Comparison of ENCODE assay signal across 21 mouse cellular contexts in genomic region chr5:115551386-115551785, GRCm38 (mm10). TPM values are rescaled to one million over a fixed set of nuclear protein-coding genes. Genes with fewer than 3 reads are reported as not detected.
DNase-seq lines count a peak whose midpoint lies in the region; ATAC-seq lines count a peak whose summit lies in the region.
"Had no signal": no experiment of that assay in that cellular context is flagged by ENCODE, and none has a peak within 500 bp of the region (broad histone marks: within the 10 kb centered on the region; RNA-seq: fewer than 3 reads in every experiment).

No protein-coding gene starts in this region.

- H3K27ac ChIP-seq in forebrain, embryonic 10.5 days, result 0 out of 2 replicates have a peak overlapping the region, but pooled peaks have one; percentile 15
- H3K27ac ChIP-seq in forebrain, embryonic 14.5 days (ENCODE audit: low read depth, low read length), result no peak overlapping the region
- no peak overlapping the region for H3K27ac ChIP-seq in heart, embryonic 11.5 days (ENCODE audit: low read depth, low read length)
- H3K27ac ChIP-seq in hindbrain, embryonic 11.5 days (ENCODE audit: low read depth, low read length), result no peak overlapping the region
- no peak overlapping the region for H3K27ac ChIP-seq in hindbrain, embryonic 16.5 days (ENCODE audit: low read depth, low read length)
- H3K27ac ChIP-seq: forebrain, embryonic 15.5 days; heart, embryonic 15.5 days; hindbrain, embryonic 14.5 days; intestine, embryonic 15.5 days; kidney, embryonic 15.5 days had no signal

- 80% methylated on average over 12 of the region's 12 CpGs for WGBS in forebrain, embryonic 10.5 days
- WGBS in forebrain, embryonic 14.5 days, result 74% methylated on average over 12 of the region's 12 CpGs
- WGBS in heart, embryonic 11.5 days (ENCODE audit: insufficient replicate concordance), result 62% methylated on average over 12 of the region's 12 CpGs
- 73% methylated on average over 12 of the region's 12 CpGs for WGBS in hindbrain, embryonic 11.5 days
- WGBS in hindbrain, embryonic 16.5 days, result 74% methylated on average over 12 of the region's 12 CpGs

- intact Hi-C loops in heart, postnatal 25 days (cut with DNase I), result no loop called here

- no peaks in the 10 kb centered on the region for H3K27me3 ChIP-seq in forebrain, embryonic 10.5 days (ENCODE audit: poor library complexity, severe bottlenecking)
- H3K27me3 ChIP-seq in forebrain, embryonic 14.5 days (replicated peaks; ENCODE audit: control insufficient read depth, insufficient read depth, low read length), result no peaks in the 10 kb centered on the region
- H3K27me3 ChIP-seq in heart, embryonic 11.5 days (ENCODE audit: control insufficient read depth, insufficient read depth, low read length), result no peaks in the 10 kb centered on the region
- no peaks in the 10 kb centered on the region for H3K27me3 ChIP-seq in hindbrain, embryonic 11.5 days (ENCODE audit: control insufficient read depth, insufficient read depth, low read length)
- no peaks in the 10 kb centered on the region for H3K27me3 ChIP-seq in hindbrain, embryonic 16.5 days (replicated peaks; ENCODE audit: control insufficient read depth, insufficient read depth, low read length)
- H3K27me3 ChIP-seq: forebrain, embryonic 15.5 days; heart, embryonic 15.5 days; intestine, embryonic 15.5 days; kidney, embryonic 15.5 days had no signal

- H3K9me3 ChIP-seq in forebrain, embryonic 10.5 days, result no peaks in the 10 kb centered on the region
- no peaks in the 10 kb centered on the region for H3K9me3 ChIP-seq in forebrain, embryonic 14.5 days (replicated peaks; ENCODE audit: control insufficient read depth, low read length)
- no peaks in the 10 kb centered on the region for H3K9me3 ChIP-seq in heart, embryonic 11.5 days (replicated peaks; ENCODE audit: control insufficient read depth, low read length)
- H3K9me3 ChIP-seq in hindbrain, embryonic 11.5 days (ENCODE audit: control insufficient read depth, low read length), result no peaks in the 10 kb centered on the region
- H3K9me3 ChIP-seq in hindbrain, embryonic 16.5 days (ENCODE audit: control insufficient read depth, low read length), result no peaks in the 10 kb centered on the region
- H3K9me3 ChIP-seq: forebrain, embryonic 15.5 days; heart, embryonic 15.5 days; intestine, embryonic 15.5 days; kidney, embryonic 15.5 days had no signal

- H3K4me1 ChIP-seq in forebrain, embryonic 10.5 days, result peaks cover 34% of the 10 kb centered on the region
- H3K4me1 ChIP-seq in forebrain, embryonic 14.5 days (ENCODE audit: control insufficient read depth, insufficient read depth, low read length), result no peaks in the 10 kb centered on the region
- H3K4me1 ChIP-seq in heart, embryonic 11.5 days (ENCODE audit: control insufficient read depth, insufficient read depth, low read length), result peaks cover 16% of the 10 kb centered on the region
- H3K4me1 ChIP-seq in hindbrain, embryonic 11.5 days (replicated peaks; ENCODE audit: control insufficient read depth, insufficient read depth, low read length), result peaks cover 8% of the 10 kb centered on the region
- no peaks in the 10 kb centered on the region for H3K4me1 ChIP-seq in hindbrain, embryonic 16.5 days (ENCODE audit: control insufficient read depth, insufficient read depth, low read depth, low read length)
- H3K4me1 ChIP-seq: forebrain, embryonic 15.5 days had no signal

- ATAC-seq in forebrain, embryonic 14.5 days, result no peak
- no peak for ATAC-seq in heart, embryonic 11.5 days (replicated peaks; ENCODE audit: insufficient number of reproducible peaks, low FRiP score, low TSS enrichment)
- ATAC-seq in hindbrain, embryonic 11.5 days (ENCODE audit: low FRiP score), result no peak
- ATAC-seq in hindbrain, embryonic 16.5 days, result no peak
- ATAC-seq: CD4-positive, CD25-positive, alpha-beta regulatory T cell, adult 4 months; forebrain, embryonic 15.5 days; intestine, embryonic 15.5 days had no signal

- H3K4me3 ChIP-seq in forebrain, embryonic 10.5 days, result no peak overlapping the region
- H3K4me3 ChIP-seq in forebrain, embryonic 14.5 days (ENCODE audit: low read depth, low read length), result no peak overlapping the region
- no peak overlapping the region for H3K4me3 ChIP-seq in heart, embryonic 11.5 days (ENCODE audit: low read depth, low read length)
- no peak overlapping the region for H3K4me3 ChIP-seq in hindbrain, embryonic 11.5 days (ENCODE audit: low read depth, low read length)
- H3K4me3 ChIP-seq in hindbrain, embryonic 16.5 days (ENCODE audit: low read length), result no peak overlapping the region
- H3K4me3 ChIP-seq: forebrain, embryonic 15.5 days; heart, embryonic 15.5 days; intestine, embryonic 15.5 days; kidney, embryonic 15.5 days had no signal

- H3K4me2 ChIP-seq in forebrain, embryonic 14.5 days (ENCODE audit: low read length), result no peak overlapping the region
- H3K4me2 ChIP-seq in heart, embryonic 11.5 days, result no peak overlapping the region
- no peak overlapping the region for H3K4me2 ChIP-seq in hindbrain, embryonic 11.5 days (replicated peaks; ENCODE audit: low read depth, low read length)
- no peak overlapping the region for H3K4me2 ChIP-seq in hindbrain, embryonic 16.5 days (ENCODE audit: low read length)
- H3K4me2 ChIP-seq: forebrain, embryonic 15.5 days; heart, embryonic 15.5 days; hindbrain, embryonic 14.5 days; intestine, embryonic 15.5 days; kidney, embryonic 15.5 days had no signal

- no peak for DNase-seq in forebrain, embryonic 10.5 days (ENCODE audit: extremely low spot score, low spot score)
- no peak for DNase-seq in forebrain, embryonic 14.5 days (ENCODE audit: low spot score)
- DNase-seq in heart, postnatal 25 days (ENCODE audit: low spot score), result no peak
- no peak for DNase-seq in hindbrain, embryonic 11.5 days (ENCODE audit: low spot score)
- DNase-seq in left cerebral cortex, adult 8-10 months (ENCODE audit: low spot score in 2 of 2), result no peak
- DNase-seq: adrenal gland, adult 2 months; cerebellum, postnatal 10 days; cerebellum, postnatal 36 days; embryo, embryonic 11 days; gastrocnemius, postnatal 25 days; heart, postnatal 10 days; kidney, adult 11 months; kidney, adult 8-10 months had no signal

- no peak overlapping the region for H3K9ac ChIP-seq in forebrain, embryonic 14.5 days (ENCODE audit: low read length)
- H3K9ac ChIP-seq in heart, embryonic 11.5 days (ENCODE audit: low read depth, low read length), result 0 out of 2 replicates have a peak overlapping the region, but pooled peaks have one; percentile 22
- 0 out of 2 replicates have a peak overlapping the region, but pooled peaks have one; percentile 7 for H3K9ac ChIP-seq in hindbrain, embryonic 11.5 days (ENCODE audit: low read depth, low read length)
- H3K9ac ChIP-seq in hindbrain, embryonic 16.5 days (ENCODE audit: low read depth, low read length), result no peak overlapping the region
- H3K9ac ChIP-seq: forebrain, embryonic 15.5 days; heart, embryonic 15.5 days; hindbrain, embryonic 14.5 days; intestine, embryonic 15.5 days; kidney, embryonic 15.5 days had no signal

- peaks cover 79% of the 10 kb centered on the region for H3K36me3 ChIP-seq in forebrain, embryonic 10.5 days (replicated peaks)
- peaks cover 34% of the 10 kb centered on the region for H3K36me3 ChIP-seq in forebrain, embryonic 14.5 days (ENCODE audit: control insufficient read depth, insufficient read depth, low read length)
- H3K36me3 ChIP-seq in heart, embryonic 11.5 days (ENCODE audit: control insufficient read depth, insufficient read depth, low read length), result peaks cover 28% of the 10 kb centered on the region
- peaks cover 2% of the 10 kb centered on the region; the same call in 1 of the 2 replicates for H3K36me3 ChIP-seq in hindbrain, embryonic 11.5 days (ENCODE audit: control insufficient read depth, insufficient read depth, low read length)
- peaks cover 32% of the 10 kb centered on the region for H3K36me3 ChIP-seq in hindbrain, embryonic 16.5 days (ENCODE audit: control insufficient read depth, insufficient read depth, low read length)

RNA-seq across cellular contexts. Expression of gene Rplp0, which starts 7.9 kb away (rescaled TPM):
- polyA plus RNA-seq in forebrain, embryonic 10.5 days (2016; fragmentation: Nextera tagmentation; extraction: Ambion mirVana), result 1,454 and 1,463 TPM in 2 replicates
- polyA plus RNA-seq in forebrain, embryonic 14.5 days (2014; fragmentation: Nextera tagmentation; extraction: Ambion mirVana), result 1,112 and 1,434 TPM in 2 replicates
- 1,182 and 1,275 TPM in 2 replicates for polyA plus RNA-seq in heart, embryonic 11.5 days (2014; fragmentation: Nextera tagmentation; extraction: Ambion mirVana)
- 100 to 1,000 TPM; 651 to 667 TPM for total RNA-seq in heart, postnatal 25 days (2021)
- 1,244 and 1,247 TPM in 2 replicates for polyA plus RNA-seq in hindbrain, embryonic 11.5 days (2014; fragmentation: Nextera tagmentation; extraction: Ambion mirVana)
- polyA plus RNA-seq in hindbrain, embryonic 16.5 days (2015; fragmentation: Nextera tagmentation; extraction: Ambion mirVana), result 814 and 834 TPM in 2 replicates
- 100 to 1,000 TPM; 188 to 223 (median 203) TPM for total RNA-seq in left cerebral cortex, adult 8-10 months (2022)

RNA-seq across cellular contexts. Expression of gene Gcn1l1, which starts 13.7 kb away (rescaled TPM):
- polyA plus RNA-seq in forebrain, embryonic 10.5 days (2016; fragmentation: Nextera tagmentation; extraction: Ambion mirVana), result 64.9 and 66.1 TPM in 2 replicates
- 29.2 and 41.2 TPM in 2 replicates for polyA plus RNA-seq in forebrain, embryonic 14.5 days (2014; fragmentation: Nextera tagmentation; extraction: Ambion mirVana)
- polyA plus RNA-seq in heart, embryonic 11.5 days (2014; fragmentation: Nextera tagmentation; extraction: Ambion mirVana), result 29.7 and 33.5 TPM in 2 replicates
- total RNA-seq in heart, postnatal 25 days (2021), result 10 to 100 TPM; 38.4 to 42.8 TPM
- polyA plus RNA-seq in hindbrain, embryonic 11.5 days (2014; fragmentation: Nextera tagmentation; extraction: Ambion mirVana), result 31.8 and 39.4 TPM in 2 replicates
- 32.2 and 39.3 TPM in 2 replicates for polyA plus RNA-seq in hindbrain, embryonic 16.5 days (2015; fragmentation: Nextera tagmentation; extraction: Ambion mirVana)
- total RNA-seq in left cerebral cortex, adult 8-10 months (2022), result 10 to 100 TPM; 60.7 to 71.6 (median 61.4) TPM

RNA-seq across cellular contexts. Expression of gene Pxn, which starts 44.9 kb away (rescaled TPM):
- 34.3 and 35.8 TPM in 2 replicates for polyA plus RNA-seq in forebrain, embryonic 10.5 days (2016; fragmentation: Nextera tagmentation; extraction: Ambion mirVana)
- polyA plus RNA-seq in forebrain, embryonic 14.5 days (2014; fragmentation: Nextera tagmentation; extraction: Ambion mirVana), result 7.5 and 9.8 TPM in 2 replicates
- 11.7 and 14.4 TPM in 2 replicates for polyA plus RNA-seq in heart, embryonic 11.5 days (2014; fragmentation: Nextera tagmentation; extraction: Ambion mirVana)
- 10 to 100 TPM; 34.4 to 39.5 TPM for total RNA-seq in heart, postnatal 25 days (2021)
- 9.0 and 10.1 TPM in 2 replicates for polyA plus RNA-seq in hindbrain, embryonic 11.5 days (2014; fragmentation: Nextera tagmentation; extraction: Ambion mirVana)
- 19.1 and 23.9 TPM in 2 replicates for polyA plus RNA-seq in hindbrain, embryonic 16.5 days (2015; fragmentation: Nextera tagmentation; extraction: Ambion mirVana)
- 10 to 100 TPM; 18.3 to 27.8 (median 22.9) TPM for total RNA-seq in left cerebral cortex, adult 8-10 months (2022)

Comparison
In these comparisons a context has a peak if more than half of its experiments do, and no peak if none do; other contexts are left out.
1. H3K9ac ChIP-seq: peak in heart, embryonic 11.5 days (single experiment) and hindbrain, embryonic 11.5 days (single experiment); none in forebrain, embryonic 14.5 days (single experiment) and hindbrain, embryonic 16.5 days (single experiment).